Mouse (Mus musculus) hindbrain, postnatal 0 days (tissue): ENCODE results near the gene Slco4a1. TPM values are rescaled to one million over a fixed set of nuclear protein-coding genes. Genes with fewer than 3 reads are reported as not detected.

Source experiments
- ATAC-seq: fragments of 200-750 bp; cut with Nextera tagmentation; 2 replicates; pipeline ENCODE4 v1.8.0; 2017; ENCODE audit warnings: mild to moderate bottlenecking, moderate TSS enrichment, moderate library complexity
- DNase-seq: peaks from one replicate; pipeline ENCODE4 v3.0.0-alpha.2; 2015; ENCODE audit warnings: low spot score
- H3K27ac ChIP-seq: fragments of 300-500 bp; sonication (generic); 2 replicates; pipeline ENCODE4 v1.5.1; 2014; ENCODE audit warnings: mild to moderate bottlenecking
- H3K27me3 ChIP-seq: fragments of 300-500 bp; sonication (generic); 2 replicates; pipeline ENCODE4 v1.6.1; 2014; ENCODE audit warnings: low read length, mixed read lengths; ENCODE audit not compliant: insufficient read depth
- H3K36me3 ChIP-seq: fragments of 300-500 bp; sonication (generic); 2 replicates; pipeline ENCODE4 v1.6.1; 2014; ENCODE audit warnings: low read length, mixed read lengths; ENCODE audit not compliant: insufficient read depth
- H3K4me1 ChIP-seq: fragments of 300-500 bp; sonication (generic); 2 replicates; pipeline ENCODE4 v1.6.1; 2014; ENCODE audit warnings: antibody characterized with exemption, low read length, mixed read lengths; ENCODE audit not compliant: insufficient read depth
- H3K4me2 ChIP-seq: fragments of 300-500 bp; sonication (generic); 2 replicates; pipeline ENCODE4 v1.6.1; 2014; ENCODE audit warnings: low read depth, mild to moderate bottlenecking, low read length, moderate library complexity, mixed read lengths
- H3K4me3 ChIP-seq: fragments of 300-500 bp; sonication (generic); 2 replicates; pipeline ENCODE4 v1.5.1; 2014; ENCODE audit warnings: low read length
- H3K9ac ChIP-seq: fragments of 300-500 bp; sonication (generic); replicated peaks from 2 replicates; pipeline ENCODE4 v1.6.1; 2014; ENCODE audit warnings: mild to moderate bottlenecking, low read length, moderate library complexity, mixed read lengths
- H3K9me3 ChIP-seq: fragments of 300-500 bp; sonication (generic); 2 replicates; pipeline ENCODE4 v1.6.1; 2016; ENCODE audit warnings: low read length, mixed read lengths
- CTCF ChIP-seq: IDR thresholded peaks from 2 replicates; pipeline ENCODE4 v1.5.1; 2016; ENCODE audit warnings: antibody characterized with exemption, control low read depth, low read depth
- WGBS: fragments of 180-500 bp; shearing (Covaris S2); extraction: QIAGEN DNeasy Blood & Tissue Kit; methylation state at CpG from one replicate; pipeline ENCODE4 v1.1.7; 2014; 5-methylcytosine and 5-hydroxymethylcytosine counted together
- polyA plus RNA-seq: library from polyadenylated mRNA; unstranded; fragments of >200 nt; fragmentation: Nextera tagmentation; extraction: Ambion mirVana; gene quantifications from 2 replicates; pipeline ENCODE4 v1.2.1, GENCODE M21; 2015
- total RNA-seq: library from RNA; depleted of rRNA; stranded (reverse); fragments of >200 nt; gene quantifications from 2 replicates; pipeline ENCODE4 v1.2.3, GENCODE M21; 2014

The Slco4a1 gene
- total and polyA plus RNA-seq, 2 experiments from 2014 or later = 2.0 to 5.4 TPM

DNA sequence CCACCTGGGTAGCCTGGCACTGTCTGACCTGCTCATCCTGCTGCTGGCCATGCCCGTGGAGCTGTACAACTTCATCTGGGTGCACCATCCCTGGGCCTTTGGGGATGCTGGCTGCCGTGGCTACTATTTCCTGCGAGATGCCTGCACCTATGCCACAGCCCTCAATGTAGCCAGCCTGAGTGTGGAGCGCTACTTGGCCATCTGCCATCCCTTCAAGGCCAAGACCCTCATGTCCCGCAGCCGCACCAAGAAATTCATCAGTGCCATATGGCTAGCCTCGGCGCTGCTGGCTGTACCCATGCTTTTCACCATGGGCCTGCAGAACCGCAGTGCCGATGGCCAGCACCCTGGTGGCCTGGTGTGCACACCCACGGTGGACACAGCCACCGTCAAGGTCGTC, 44.7 kb downstream of the Slco4a1 start:
- 27% methylated on average over 13 of the region's 13 CpGs for WGBS
- no peak for TF ChIP-seq CTCF
- H3K36me3 ChIP-seq = no peaks in the 10 kb centered on the region
- H3K9ac ChIP-seq = no peak overlapping the region
- peak overlapping the region; percentile 62 for H3K4me2 ChIP-seq
- H3K27me3 ChIP-seq = peaks cover 11% of the 10 kb centered on the region; the same call in 1 of the 2 replicates
- no peaks in the 10 kb centered on the region for H3K9me3 ChIP-seq
- peaks cover 26% of the 10 kb centered on the region for H3K4me1 ChIP-seq
- H3K4me3 ChIP-seq = peak overlapping the region; percentile 33
- peak; percentile 56 for DNase-seq
- peak; percentile 31; the same call in 1 of the 2 replicates for ATAC-seq
- H3K27ac ChIP-seq = no peak overlapping the region

DNA sequence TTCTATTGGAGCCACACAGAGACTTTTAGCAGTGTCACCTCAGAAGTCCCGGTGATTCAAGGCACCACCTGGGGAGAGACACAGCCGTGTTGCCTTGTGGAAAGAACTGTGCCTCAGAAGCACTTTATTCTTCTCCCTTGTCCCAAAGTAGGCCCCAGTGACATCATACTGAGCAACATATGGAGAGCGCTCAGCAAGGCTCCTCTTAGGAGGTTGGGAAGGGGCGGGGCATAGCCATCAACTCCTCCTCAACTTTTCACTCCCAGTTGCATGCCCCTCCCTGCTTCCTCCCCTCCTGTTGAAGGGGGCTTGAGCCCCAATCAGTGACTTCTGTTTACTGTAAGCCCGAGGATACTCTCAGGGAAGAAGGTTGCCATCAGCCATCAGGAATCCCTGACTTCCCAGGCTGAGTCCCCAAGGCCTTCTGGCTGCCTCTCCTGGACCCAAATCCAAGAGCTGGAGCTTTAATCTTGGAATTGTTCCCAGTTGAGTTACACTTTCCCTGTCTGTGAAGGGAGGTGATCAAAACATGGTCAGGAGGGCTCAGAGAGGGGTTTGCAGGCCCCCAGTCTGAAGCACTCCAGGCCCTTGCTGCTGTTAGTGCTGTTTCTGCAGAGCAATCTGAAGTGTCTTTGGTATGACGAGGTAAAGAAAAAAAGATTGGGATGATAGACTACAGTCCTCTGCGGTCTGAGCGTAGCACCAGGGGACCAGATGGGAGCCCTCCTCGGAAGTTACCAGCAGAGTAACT, 45.3 kb downstream of the Slco4a1 start:
- H3K4me1 ChIP-seq = peaks cover 26% of the 10 kb centered on the region
- no peak overlapping the region for H3K27ac ChIP-seq
- no peak for TF ChIP-seq CTCF
- H3K36me3 ChIP-seq = no peaks in the 10 kb centered on the region
- H3K4me2 ChIP-seq = peak overlapping the region; percentile 11; the same call in 1 of the 2 replicates
- ATAC-seq (no peak), DNase-seq (peak; percentile 28)
- WGBS = 47% methylated on average over 9 of the region's 9 CpGs
- no peak overlapping the region; the same call in 1 of the 2 replicates for H3K4me3 ChIP-seq
- no peak overlapping the region for H3K9ac ChIP-seq
- H3K27me3 ChIP-seq = peaks cover 11% of the 10 kb centered on the region; the same call in 1 of the 2 replicates
- no peaks in the 10 kb centered on the region for H3K9me3 ChIP-seq

DNA sequence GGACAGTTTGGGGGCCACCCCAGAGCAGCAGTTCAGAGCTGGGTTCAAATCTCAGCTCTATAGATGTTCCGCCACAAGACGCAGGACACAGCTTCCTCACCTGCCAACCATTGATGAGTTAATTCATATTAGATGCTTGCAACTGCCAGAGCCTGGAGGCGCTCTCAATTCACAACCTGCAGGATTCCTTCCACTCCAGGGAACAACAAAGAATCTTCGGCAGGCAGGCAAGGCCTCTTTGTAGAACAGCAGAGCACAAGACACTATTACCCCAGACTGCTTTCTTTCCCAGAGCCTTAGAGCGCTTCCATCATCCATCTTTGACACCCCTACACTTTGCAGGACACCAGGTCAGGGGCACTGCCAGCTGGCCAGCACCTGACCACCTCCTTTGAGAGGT, 50.2 kb downstream of the Slco4a1 start:
- no peak for ATAC-seq
- no peak overlapping the region for H3K4me2 ChIP-seq
- H3K4me3 ChIP-seq = no peak overlapping the region
- H3K36me3 ChIP-seq = no peaks in the 10 kb centered on the region
- H3K9me3 ChIP-seq = no peaks in the 10 kb centered on the region
- TF ChIP-seq CTCF = no peak
- no peaks in the 10 kb centered on the region for H3K27me3 ChIP-seq
- H3K27ac ChIP-seq = no peak overlapping the region
- H3K4me1 ChIP-seq = peaks cover 8% of the 10 kb centered on the region
- WGBS = 47% methylated on average over 5 of the region's 5 CpGs
- H3K9ac ChIP-seq = no peak overlapping the region
- DNase-seq = no peak

DNA sequence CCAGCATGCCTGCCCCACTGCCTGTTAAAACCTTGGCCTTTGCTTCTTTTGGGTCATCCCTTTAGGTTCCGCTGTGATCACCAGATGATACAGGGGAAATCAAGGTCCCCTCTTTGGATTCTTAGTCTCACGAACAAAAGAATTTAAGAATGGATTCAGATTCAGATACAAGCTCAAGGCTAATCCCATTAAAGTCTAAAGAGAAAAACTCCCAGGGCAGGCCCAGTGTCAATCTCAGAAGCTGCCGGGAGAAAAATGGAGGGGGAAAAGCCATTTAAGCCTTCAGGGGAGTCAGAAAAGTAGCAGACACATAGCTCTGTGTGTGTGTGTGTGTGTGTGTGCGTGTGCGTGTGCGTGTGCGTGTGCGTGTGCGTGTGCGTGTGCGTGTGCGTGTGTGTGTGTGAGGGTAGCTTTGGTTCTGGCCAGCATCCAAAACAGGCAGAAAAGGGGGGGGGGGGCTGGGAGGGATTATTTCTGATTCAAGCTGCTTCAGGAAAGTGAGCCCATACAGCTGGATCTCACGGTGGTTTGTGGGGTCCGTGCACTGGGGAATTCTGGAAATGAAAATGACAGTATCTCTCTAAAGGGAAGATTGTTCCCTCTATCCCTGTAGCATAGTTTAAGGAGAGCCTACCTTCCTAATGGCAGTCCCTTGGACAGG, 52.5 kb downstream of the Slco4a1 start:
- H3K4me2 ChIP-seq = no peak overlapping the region
- 62% methylated on average over 14 of the region's 14 CpGs for WGBS
- ATAC-seq = no peak
- peaks cover 8% of the 10 kb centered on the region; the same call in 1 of the 2 replicates for H3K4me1 ChIP-seq
- no peak for DNase-seq
- H3K36me3 ChIP-seq = no peaks in the 10 kb centered on the region
- no peak overlapping the region for H3K9ac ChIP-seq
- no peak overlapping the region for H3K27ac ChIP-seq
- no peak for TF ChIP-seq CTCF
- H3K9me3 ChIP-seq = no peaks in the 10 kb centered on the region
- H3K4me3 ChIP-seq = no peak overlapping the region
- H3K27me3 ChIP-seq = no peaks in the 10 kb centered on the region

DNA sequence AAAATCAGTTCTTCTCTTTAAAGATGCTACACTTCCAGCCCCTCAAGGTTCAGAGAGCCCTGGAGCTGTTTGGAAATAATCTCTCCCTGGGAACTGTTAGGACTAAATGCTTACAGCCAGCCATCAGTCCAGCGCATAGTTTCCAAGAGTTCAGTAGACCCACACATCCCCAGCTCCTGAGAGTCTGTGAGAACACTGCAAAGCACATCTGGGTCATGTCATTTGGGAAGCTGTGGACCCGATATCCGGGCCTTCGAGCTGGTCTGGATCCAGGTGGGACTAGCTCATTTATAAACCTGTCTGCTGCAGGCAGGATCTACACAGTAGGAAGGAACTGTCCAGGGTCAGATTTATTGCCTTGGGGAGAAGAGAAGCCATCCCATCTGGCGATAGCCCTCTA, 54.8 kb downstream of the Slco4a1 start:
- TF ChIP-seq CTCF = no peak
- DNase-seq (no peak), ATAC-seq (no peak)
- WGBS = 84% methylated on average over 5 of the region's 5 CpGs
- Histone ChIP-seq H3K9ac (no peak overlapping the region), H3K36me3 (no peaks in the 10 kb centered on the region), H3K4me3 (no peak overlapping the region), H3K4me1 (peaks cover 8% of the 10 kb centered on the region; the same call in 1 of the 2 replicates), H3K27ac (no peak overlapping the region), H3K9me3 (no peaks in the 10 kb centered on the region), H3K27me3 (no peaks in the 10 kb centered on the region), H3K4me2 (no peak overlapping the region)

DNA sequence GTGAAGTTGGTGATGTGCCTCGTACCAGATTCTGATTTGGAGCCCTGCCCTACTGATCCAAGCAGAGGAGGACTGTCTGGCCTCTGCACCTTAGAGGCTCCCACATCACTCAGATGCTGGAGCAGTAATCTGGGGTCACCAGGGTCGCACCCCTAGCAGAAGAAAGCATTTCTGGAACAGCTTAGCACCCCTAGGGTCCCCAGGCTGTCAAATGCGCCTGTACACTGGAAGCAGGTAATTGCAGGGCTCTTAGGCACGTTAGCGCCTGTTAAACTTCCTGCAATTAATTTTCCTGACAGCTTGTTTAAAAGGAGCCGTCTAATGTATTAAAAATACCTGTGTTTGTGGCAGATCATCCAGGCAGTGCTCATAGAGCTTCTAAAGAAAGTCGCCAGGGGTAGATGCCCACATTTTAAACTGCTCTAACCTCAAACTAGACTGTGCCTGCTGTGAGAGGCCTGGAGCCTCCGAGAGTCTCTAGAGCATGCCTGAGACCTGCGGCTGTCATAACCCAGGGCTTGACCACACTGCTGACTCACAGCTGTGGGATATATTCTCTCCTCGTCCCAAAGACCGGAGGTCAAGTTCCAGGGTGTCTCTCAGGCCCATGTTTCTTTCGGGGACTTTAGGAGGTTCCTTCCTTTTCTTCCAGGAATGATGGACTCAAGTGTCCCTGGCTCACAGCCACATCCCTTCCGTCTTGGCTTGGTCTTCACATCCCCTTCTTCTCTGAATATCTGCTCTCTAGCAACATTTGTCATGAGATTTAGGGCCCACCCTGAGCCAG, 56.0 kb downstream of the Slco4a1 start:
- no peaks in the 10 kb centered on the region for H3K27me3 ChIP-seq
- no peak overlapping the region for H3K9ac ChIP-seq
- ATAC-seq = no peak
- H3K36me3 ChIP-seq = no peaks in the 10 kb centered on the region
- peak; percentile 23 for DNase-seq
- peaks cover 8% of the 10 kb centered on the region; the same call in 1 of the 2 replicates for H3K4me1 ChIP-seq
- no peak overlapping the region for H3K27ac ChIP-seq
- 54% methylated on average over 13 of the region's 13 CpGs for WGBS
- H3K4me2 ChIP-seq = no peak overlapping the region
- H3K4me3 ChIP-seq = no peak overlapping the region
- no peak for TF ChIP-seq CTCF
- H3K9me3 ChIP-seq = no peaks in the 10 kb centered on the region
